Mouse (Mus musculus): ENCODE measurements around the gene 2310033P09Rik. TPM values are rescaled to one million over a fixed set of nuclear protein-coding genes. Genes with fewer than 3 reads are reported as not detected.

2310033P09Rik gene
- polyA plus RNA-seq, 1 experiment from 2014 or later: 24.5 TPM

GRCm38 (mm10) chr11:59185490-59185889, 22.6 kb upstream of the 2310033P09Rik start:
- H3K4me1 ChIP-seq (ENCODE audit: control insufficient read depth, insufficient read depth, low read length): peaks cover 13% of the 10 kb centered on the region
- no peak overlapping the region for H3K4me2 ChIP-seq
- H3K27ac ChIP-seq (ENCODE audit: low read depth, low read length): no peak overlapping the region
- no peaks in the 10 kb centered on the region for H3K27me3 ChIP-seq (ENCODE audit: control insufficient read depth, insufficient read depth, low read length)
- ATAC-seq (replicated peaks; ENCODE audit: insufficient number of reproducible peaks, low FRiP score, low TSS enrichment): no peak
- no peak overlapping the region for H3K4me3 ChIP-seq (ENCODE audit: low read depth, low read length)
- H3K36me3 ChIP-seq (ENCODE audit: control insufficient read depth, insufficient read depth, low read length): peaks cover 17% of the 10 kb centered on the region
- no peaks in the 10 kb centered on the region for H3K9me3 ChIP-seq (replicated peaks; ENCODE audit: control insufficient read depth, low read length)
- H3K9ac ChIP-seq (ENCODE audit: low read depth, low read length): no peak overlapping the region
- 82% methylated on average over 5 of the region's 5 CpGs for WGBS (ENCODE audit: insufficient replicate concordance)

- H3K4me3 ChIP-seq (ENCODE audit: low read depth, low read length): no peak overlapping the region
- WGBS (ENCODE audit: insufficient replicate concordance): 79% methylated on average over 6 of the region's 6 CpGs
Observed at GRCm38 (mm10) chr11:59187706-59188105, 20.4 kb upstream of the 2310033P09Rik start.

GRCm38 (mm10) chr11:59191231-59192058, 16.7 kb upstream of the 2310033P09Rik start:
- H3K36me3 ChIP-seq (ENCODE audit: control insufficient read depth, insufficient read depth, low read length): peaks cover 3% of the 10 kb centered on the region; the same call in 1 of the 2 replicates
- peak overlapping the region; percentile 84 for H3K27ac ChIP-seq (ENCODE audit: low read depth, low read length)
- no peaks in the 10 kb centered on the region for H3K27me3 ChIP-seq (ENCODE audit: control insufficient read depth, insufficient read depth, low read length)
- H3K9ac ChIP-seq (ENCODE audit: low read depth, low read length): peak overlapping the region; percentile 68
- H3K4me1 ChIP-seq (ENCODE audit: control insufficient read depth, insufficient read depth, low read length): 0 out of 2 replicates have a peak, but pooled peaks cover 4% of the 10 kb centered on the region
- H3K4me3 ChIP-seq (ENCODE audit: low read depth, low read length): peak overlapping the region; percentile 57
- under 1% methylated on average over 44 of the region's 59 CpGs for WGBS (ENCODE audit: insufficient replicate concordance)
- H3K4me2 ChIP-seq: peak overlapping the region; percentile 76
- peak; percentile 94 for ATAC-seq (replicated peaks; ENCODE audit: insufficient number of reproducible peaks, low FRiP score, low TSS enrichment)
- no peaks in the 10 kb centered on the region for H3K9me3 ChIP-seq (replicated peaks; ENCODE audit: control insufficient read depth, low read length)

More at GRCm38 (mm10) chr11:59187706-59188105, 20.4 kb upstream of the 2310033P09Rik start:
- no peak overlapping the region for H3K4me2 ChIP-seq
- H3K9me3 ChIP-seq (replicated peaks; ENCODE audit: control insufficient read depth, low read length): no peaks in the 10 kb centered on the region
- no peak overlapping the region for H3K27ac ChIP-seq (ENCODE audit: low read depth, low read length)
- no peaks in the 10 kb centered on the region for H3K27me3 ChIP-seq (ENCODE audit: control insufficient read depth, insufficient read depth, low read length)
- peaks cover 17% of the 10 kb centered on the region for H3K36me3 ChIP-seq (ENCODE audit: control insufficient read depth, insufficient read depth, low read length)
- H3K9ac ChIP-seq (ENCODE audit: low read depth, low read length): no peak overlapping the region
- H3K4me1 ChIP-seq (ENCODE audit: control insufficient read depth, insufficient read depth, low read length): peaks cover 11% of the 10 kb centered on the region
- ATAC-seq (replicated peaks; ENCODE audit: insufficient number of reproducible peaks, low FRiP score, low TSS enrichment): no peak

GRCm38 (mm10) chr11:59192059-59192386, 16.1 kb upstream of the 2310033P09Rik start, which contains the start of gene Guk1:
Guk1 (minus strand) TSS chr11:59192212.
- peak within 1 kb of the TSS; percentile 57 for H3K4me3 ChIP-seq (ENCODE audit: low read depth, low read length)
- no peaks in the 10 kb centered on the region for H3K36me3 ChIP-seq (ENCODE audit: control insufficient read depth, insufficient read depth, low read length)
- H3K9ac ChIP-seq (ENCODE audit: low read depth, low read length): peak within 1 kb of the TSS; percentile 68
- no peaks in the 10 kb centered on the region for H3K27me3 ChIP-seq (ENCODE audit: control insufficient read depth, insufficient read depth, low read length)
- ATAC-seq (replicated peaks; ENCODE audit: insufficient number of reproducible peaks, low FRiP score, low TSS enrichment): 0 out of 2 replicates have a peak, but pooled peaks have one; percentile 1
- no peaks in the 10 kb centered on the region for H3K9me3 ChIP-seq (replicated peaks; ENCODE audit: control insufficient read depth, low read length)
- H3K4me1 ChIP-seq (ENCODE audit: control insufficient read depth, insufficient read depth, low read length): 0 out of 2 replicates have a peak, but pooled peaks cover 4% of the 10 kb centered on the region
- H3K4me2 ChIP-seq: peak within 1 kb of the TSS; percentile 76
- 7% methylated on average over 16 of the region's 16 CpGs for WGBS (ENCODE audit: insufficient replicate concordance)
- H3K27ac ChIP-seq (ENCODE audit: low read depth, low read length): peak within 1 kb of the TSS; percentile 84

GRCm38 (mm10) chr11:59196230-59196629, 11.9 kb upstream of the 2310033P09Rik start:
- Histone ChIP-seq H3K27ac (ENCODE audit: low read depth, low read length) (no peak overlapping the region), H3K4me1 (ENCODE audit: control insufficient read depth, insufficient read depth, low read length) (peaks cover 4% of the 10 kb centered on the region), H3K9ac (ENCODE audit: low read depth, low read length) (no peak overlapping the region), H3K27me3 (ENCODE audit: control insufficient read depth, insufficient read depth, low read length) (no peaks in the 10 kb centered on the region), H3K36me3 (ENCODE audit: control insufficient read depth, insufficient read depth, low read length) (no peaks in the 10 kb centered on the region), H3K4me3 (ENCODE audit: low read depth, low read length) (no peak overlapping the region), H3K4me2 (no peak overlapping the region), H3K9me3 (replicated peaks; ENCODE audit: control insufficient read depth, low read length) (no peaks in the 10 kb centered on the region)
- ATAC-seq (replicated peaks; ENCODE audit: insufficient number of reproducible peaks, low FRiP score, low TSS enrichment): no peak

GRCm38 (mm10) chr11:59201216-59202002, 6.7 kb upstream of the 2310033P09Rik start:
- H3K4me1 ChIP-seq (ENCODE audit: control insufficient read depth, insufficient read depth, low read length): peaks cover 12% of the 10 kb centered on the region
- H3K27me3 ChIP-seq (ENCODE audit: control insufficient read depth, insufficient read depth, low read length): no peaks in the 10 kb centered on the region
- H3K4me2 ChIP-seq: peak overlapping the region; percentile 91
- H3K27ac ChIP-seq (ENCODE audit: low read depth, low read length): peak overlapping the region; percentile 64
- H3K36me3 ChIP-seq (ENCODE audit: control insufficient read depth, insufficient read depth, low read length): peaks cover 4% of the 10 kb centered on the region
- H3K9me3 ChIP-seq (replicated peaks; ENCODE audit: control insufficient read depth, low read length): no peaks in the 10 kb centered on the region
- H3K4me3 ChIP-seq (ENCODE audit: low read depth, low read length): peak overlapping the region; percentile 95
- peak overlapping the region; percentile 86 for H3K9ac ChIP-seq (ENCODE audit: low read depth, low read length)
- WGBS (ENCODE audit: insufficient replicate concordance): 27% methylated on average over 16 of the region's 16 CpGs
- ATAC-seq (replicated peaks; ENCODE audit: insufficient number of reproducible peaks, low FRiP score, low TSS enrichment): 0 out of 2 replicates have a peak, but pooled peaks have one; percentile 2

- H3K36me3 ChIP-seq (ENCODE audit: control insufficient read depth, insufficient read depth, low read length): peaks cover 5% of the 10 kb centered on the region
- WGBS (ENCODE audit: insufficient replicate concordance): under 1% methylated on average over 63 of the region's 63 CpGs
- H3K27me3 ChIP-seq (ENCODE audit: control insufficient read depth, insufficient read depth, low read length): no peaks in the 10 kb centered on the region
Observed at GRCm38 (mm10) chr11:59202081-59202995, 5.8 kb upstream of the 2310033P09Rik start, which contains the start of gene Mrpl55. Mrpl55 (plus strand) TSS chr11:59202486.

More at GRCm38 (mm10) chr11:59202081-59202995, 5.8 kb upstream of the 2310033P09Rik start, which contains the start of gene Mrpl55:
- peak within 1 kb of the TSS; percentile 95 for H3K4me3 ChIP-seq (ENCODE audit: low read depth, low read length)
- H3K27ac ChIP-seq (ENCODE audit: low read depth, low read length): peak within 1 kb of the TSS; percentile 64
- H3K4me2 ChIP-seq: peak within 1 kb of the TSS; percentile 91
- ATAC-seq (replicated peaks; ENCODE audit: insufficient number of reproducible peaks, low FRiP score, low TSS enrichment): peak; percentile 91
- peak within 1 kb of the TSS; percentile 86 for H3K9ac ChIP-seq (ENCODE audit: low read depth, low read length)
- H3K4me1 ChIP-seq (ENCODE audit: control insufficient read depth, insufficient read depth, low read length): peaks cover 12% of the 10 kb centered on the region
- H3K9me3 ChIP-seq (replicated peaks; ENCODE audit: control insufficient read depth, low read length): no peaks in the 10 kb centered on the region

Measured in heart, embryonic 11.5 days (tissue).